Mouse (Mus musculus) stomach, postnatal 0 days (tissue): ENCODE results near the gene Ssna1.
A peak's percentile ranks its signal among the peaks of the same experiment; 100 is the strongest.

ENCODE experiments used
- CTCF ChIP-seq: IDR thresholded peaks from 2 replicates; pipeline ENCODE4 v1.5.1; 2016; ENCODE audit warnings: antibody characterized with exemption, low read depth, mild to moderate bottlenecking, moderate library complexity
- EP300 ChIP-seq: optimal IDR thresholded peaks from 2 replicates; pipeline ENCODE3; 2016; ENCODE audit warnings: antibody characterized with exemption

DNA sequence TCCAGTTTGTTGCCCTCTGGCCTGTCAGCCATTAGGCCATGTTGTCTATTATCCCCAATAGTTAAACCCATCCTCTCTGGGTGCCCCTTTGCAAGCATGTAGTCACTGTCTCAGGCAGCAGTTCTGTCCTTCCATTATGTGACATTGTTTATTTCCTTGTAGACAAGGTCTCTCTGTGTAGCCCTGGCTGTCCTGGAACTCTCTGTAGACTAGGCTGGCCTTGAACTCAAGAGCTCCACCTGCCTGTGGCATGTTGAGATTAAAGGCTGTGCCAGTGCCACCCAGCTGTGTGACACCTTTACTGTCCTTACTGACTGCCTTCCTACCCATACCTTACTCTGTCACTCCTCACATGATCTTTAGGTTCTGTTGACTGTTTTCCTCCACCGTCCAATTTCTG lies 19.9 kb downstream of the Ssna1 start:
- TF ChIP-seq CTCF (peak; percentile 72), EP300 (no peak)
